Mouse (Mus musculus) limb, embryonic 14.5 days (tissue): ENCODE data around the gene Ube2d3. TPM values are rescaled to one million over a fixed set of nuclear protein-coding genes. Genes with fewer than 3 reads are reported as not detected.
"Not testable (repeated sequence)": the region's sequence is repeated elsewhere in the genome, so short reads cannot be mapped to it uniquely, and the experiment has no call there.

Experiments used
- ATAC-seq: fragments of 200-750 bp; cut with Nextera tagmentation; 2 replicates; pipeline ENCODE4 v1.8.0; 2017; ENCODE audit warnings: low read depth, moderate number of reproducible peaks, moderate TSS enrichment; ENCODE audit not compliant: low FRiP score
- DNase-seq: peaks from one replicate; pipeline ENCODE4 v3.0.0-alpha.2; 2015; ENCODE audit warnings: low spot score
- H3K27ac ChIP-seq: fragments of 300-500 bp; sonication (generic); replicated peaks from 2 replicates; pipeline ENCODE4 v1.5.1; 2014; ENCODE audit warnings: low read depth, mild to moderate bottlenecking, low read length, moderate library complexity, mixed read lengths
- H3K27me3 ChIP-seq: fragments of 300-500 bp; sonication (generic); 2 replicates; pipeline ENCODE4 v1.6.1; 2014; ENCODE audit warnings: low read length, mixed read lengths; ENCODE audit not compliant: control insufficient read depth, insufficient read depth
- H3K36me3 ChIP-seq: fragments of 300-500 bp; sonication (generic); 2 replicates; pipeline ENCODE4 v1.6.1; 2014; ENCODE audit warnings: mild to moderate bottlenecking, low read length, moderate library complexity, mixed read lengths; ENCODE audit not compliant: control insufficient read depth, insufficient read depth
- H3K4me1 ChIP-seq: fragments of 300-500 bp; sonication (generic); 2 replicates; pipeline ENCODE4 v1.6.1; 2014; ENCODE audit warnings: antibody characterized with exemption, low read length, mixed read lengths; ENCODE audit not compliant: control insufficient read depth, insufficient read depth
- H3K4me2 ChIP-seq: fragments of 300-500 bp; sonication (generic); replicated peaks from 2 replicates; pipeline ENCODE4 v1.6.1; 2014; ENCODE audit warnings: low read depth, mild to moderate bottlenecking, low read length, moderate library complexity; ENCODE audit not compliant: severe bottlenecking
- H3K4me3 ChIP-seq: fragments of 300-500 bp; sonication (generic); replicated peaks from 2 replicates; pipeline ENCODE4 v1.5.1; 2014; ENCODE audit warnings: low read length
- H3K9ac ChIP-seq: fragments of 300-500 bp; sonication (generic); 2 replicates; pipeline ENCODE4 v1.6.1; 2014; ENCODE audit warnings: mild to moderate bottlenecking, low read depth, low read length, moderate library complexity; ENCODE audit not compliant: severe bottlenecking
- H3K9me3 ChIP-seq: fragments of 300-500 bp; sonication (generic); 2 replicates; pipeline ENCODE4 v1.6.1; 2016; ENCODE audit warnings: low read length; ENCODE audit not compliant: control insufficient read depth
- POLR2A ChIP-seq: fragments of 200-500 bp; IDR thresholded peaks from 2 replicates; pipeline ENCODE4 v1.8.0; 2012; ENCODE audit warnings: inconsistent platforms, mild to moderate bottlenecking, moderate library complexity, borderline replicate concordance; ENCODE audit not compliant: insufficient read depth, insufficient read length; ENCODE audit errors: extremely low read depth
- WGBS: fragments of 180-500 bp; shearing (Covaris S2); extraction: QIAGEN DNeasy Blood & Tissue Kit; methylation state at CpG from one replicate; pipeline ENCODE4 v1.1.7; 2014; 5-methylcytosine and 5-hydroxymethylcytosine counted together
- polyA plus RNA-seq, 2 experiments: library from polyadenylated mRNA; depleted of rRNA in 1 of 2; stranded (reverse) in 1 of 2; unstranded in 1 of 2; fragments of >200 nt; fragmentation: Nextera tagmentation in 1 of 2; extraction: Ambion mirVana in 1 of 2; gene quantifications; 2 replicates each; pipeline versions ENCODE4 v1.2.1 to v1.2.3; 2012 to 2014

Gene Ube2d3
- polyA plus RNA-seq, 2 experiments, result 376 to 518 TPM

- Histone ChIP-seq H3K27me3 (no peaks in the 10 kb centered on the region), H3K4me1 (peaks cover 5% of the 10 kb centered on the region; the same call in 1 of the 2 replicates), H3K4me3 (no peak overlapping the region), H3K9ac (no peak overlapping the region), H3K9me3 (no peaks in the 10 kb centered on the region), H3K36me3 (no peaks in the 10 kb centered on the region), H3K27ac (no peak overlapping the region), H3K4me2 (no peak overlapping the region)
- ATAC-seq, result no peak
- 83% methylated on average over 8 of the region's 8 CpGs for WGBS
- TF ChIP-seq POLR2A, result no peak
- no peak for DNase-seq
These were observed 37.1 kb downstream of the Ube2d3 start for GRCm38 (mm10) chr3:135475025-135475424.

DNA sequence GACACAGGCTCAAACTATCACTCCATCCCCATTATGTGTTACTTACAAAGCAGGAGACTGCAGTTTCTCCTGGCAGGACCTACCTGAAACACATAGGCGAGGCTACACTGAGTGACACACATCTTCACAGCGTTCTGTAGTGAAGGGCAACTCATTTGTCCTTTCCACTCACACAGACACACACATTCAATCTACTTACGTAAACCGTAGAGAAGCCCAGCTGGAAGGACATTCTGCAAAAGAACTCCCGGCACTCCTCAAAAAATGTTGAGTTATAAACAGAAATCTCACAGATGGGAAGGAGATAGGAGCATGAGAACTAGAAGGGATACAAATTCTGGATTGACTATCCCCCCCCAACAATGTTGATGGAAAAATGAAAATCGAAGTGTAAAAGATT is 38.3 kb downstream of the Ube2d3 start:
- no peaks in the 10 kb centered on the region for H3K9me3 ChIP-seq
- H3K27ac ChIP-seq, result no peak overlapping the region
- no peaks in the 10 kb centered on the region for H3K27me3 ChIP-seq
- 79% methylated on average over 6 of the region's 6 CpGs for WGBS
- no peak overlapping the region for H3K9ac ChIP-seq
- no peaks in the 10 kb centered on the region for H3K4me1 ChIP-seq
- H3K4me3 ChIP-seq, result no peak overlapping the region
- no peak for TF ChIP-seq POLR2A
- ATAC-seq (no peak), DNase-seq (no peak)
- no peaks in the 10 kb centered on the region for H3K36me3 ChIP-seq
- no peak overlapping the region for H3K4me2 ChIP-seq

DNA sequence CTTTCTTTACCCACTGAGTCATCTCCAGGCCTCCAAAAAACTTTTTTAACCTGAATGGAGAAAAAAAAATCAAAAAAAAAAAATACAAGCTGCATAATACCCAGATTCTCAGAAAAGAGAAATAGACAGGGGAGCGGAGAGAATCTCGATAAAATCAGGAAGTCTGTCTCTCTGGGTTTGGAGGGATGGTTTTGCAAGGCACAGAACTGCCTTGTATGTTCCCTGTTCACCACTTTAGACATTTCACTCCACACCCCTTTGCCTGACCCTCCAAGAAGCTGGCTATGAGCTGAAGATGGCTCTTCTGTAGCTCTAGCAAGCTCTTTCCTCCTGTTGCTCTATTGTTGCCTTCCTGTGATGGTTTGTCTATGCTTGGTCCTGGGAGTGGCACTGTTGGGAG is 39.0 kb downstream of the Ube2d3 start:
- ATAC-seq (no peak), DNase-seq (no peak)
- 98% methylated on average over 2 of the region's 2 CpGs for WGBS
- Histone ChIP-seq H3K36me3 (no peaks in the 10 kb centered on the region), H3K9me3 (no peaks in the 10 kb centered on the region), H3K27me3 (no peaks in the 10 kb centered on the region), H3K4me2 (no peak overlapping the region), H3K27ac (no peak overlapping the region), H3K4me3 (no peak overlapping the region), H3K4me1 (no peaks in the 10 kb centered on the region), H3K9ac (no peak overlapping the region)
- TF ChIP-seq POLR2A, result no peak

DNA sequence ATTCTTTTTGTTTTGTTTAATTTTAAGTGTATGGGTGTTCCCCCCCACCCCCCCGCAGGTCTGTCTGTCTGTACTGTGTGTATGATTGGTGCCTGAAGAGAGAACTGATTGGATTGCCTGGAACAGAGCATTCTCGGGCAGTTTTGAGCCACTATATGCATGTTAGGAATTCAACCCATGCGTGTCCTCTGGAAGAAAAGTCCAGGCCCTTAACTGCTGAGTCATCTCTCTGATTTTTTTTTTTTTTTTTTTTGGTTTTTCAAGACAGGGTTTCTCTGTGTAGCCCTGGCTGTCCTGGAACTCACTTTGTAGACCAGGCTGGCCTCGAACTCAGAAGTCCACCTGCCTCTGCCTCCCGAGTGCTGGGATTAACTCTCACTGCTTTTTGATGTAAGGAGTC is 41.1 kb downstream of the Ube2d3 start:
- WGBS, result 76% methylated on average over 5 of the region's 5 CpGs
- not testable (repeated sequence) for H3K27me3 ChIP-seq, H3K4me2 ChIP-seq, DNase-seq, H3K27ac ChIP-seq, ATAC-seq, H3K9me3 ChIP-seq, H3K36me3 ChIP-seq, H3K4me1 ChIP-seq, H3K9ac ChIP-seq, H3K4me3 ChIP-seq

GRCm38 (mm10) chr3:135480767-135481166 is 42.8 kb downstream of the Ube2d3 start:
- H3K4me2 ChIP-seq, result no peak overlapping the region
- 86% methylated on average over 6 of the region's 6 CpGs for WGBS
- no peak for TF ChIP-seq POLR2A
- H3K27me3 ChIP-seq, result no peaks in the 10 kb centered on the region
- H3K9me3 ChIP-seq, result no peaks in the 10 kb centered on the region
- no peak overlapping the region for H3K4me3 ChIP-seq
- no peaks in the 10 kb centered on the region for H3K4me1 ChIP-seq
- DNase-seq (no peak), ATAC-seq (no peak)
- H3K36me3 ChIP-seq, result no peaks in the 10 kb centered on the region
- H3K27ac ChIP-seq, result no peak overlapping the region
- no peak overlapping the region for H3K9ac ChIP-seq

- no peaks in the 10 kb centered on the region for H3K4me1 ChIP-seq
- H3K9ac ChIP-seq, result no peak overlapping the region
- no peak overlapping the region for H3K4me2 ChIP-seq
- no peak overlapping the region for H3K4me3 ChIP-seq
- ATAC-seq (no peak), DNase-seq (no peak)
- H3K9me3 ChIP-seq, result no peaks in the 10 kb centered on the region
- no peaks in the 10 kb centered on the region for H3K27me3 ChIP-seq
- WGBS, result 77% methylated on average over 3 of the region's 3 CpGs
- H3K36me3 ChIP-seq, result no peaks in the 10 kb centered on the region
- no peak for TF ChIP-seq POLR2A
- H3K27ac ChIP-seq, result no peak overlapping the region
These were observed 43.7 kb downstream of the Ube2d3 start for GRCm38 (mm10) chr3:135481608-135482007.

- Histone ChIP-seq H3K4me3 (peak overlapping the region; percentile 50; the same call in 1 of the 2 replicates), H3K4me2 (peak overlapping the region; percentile 96; the same call in 1 of the 2 replicates)
- H3K36me3 ChIP-seq, H3K4me1 ChIP-seq, H3K27ac ChIP-seq, H3K27me3 ChIP-seq, H3K9me3 ChIP-seq, ATAC-seq, DNase-seq, H3K9ac ChIP-seq: not testable (repeated sequence)
- 87% methylated on average over 15 of the region's 15 CpGs for WGBS
These were observed 46.7 kb downstream of the Ube2d3 start for GRCm38 (mm10) chr3:135484650-135485049.
